Mouse (Mus musculus) lung, postnatal 0 days (tissue): ENCODE measurements around the gene Rps21. TPM values are rescaled to one million over a fixed set of nuclear protein-coding genes. Genes with fewer than 3 reads are reported as not detected.

Experiments
- ATAC-seq: fragments of 200-750 bp; cut with Nextera tagmentation; 2 replicates; pipeline ENCODE4 v1.8.0; 2017; ENCODE audit warnings: moderate library complexity
- DNase-seq: peaks from one replicate; pipeline ENCODE4 v3.0.0-alpha.2; 2016; ENCODE audit warnings: low spot score
- H3K27ac ChIP-seq: fragments of 300-500 bp; sonication (generic); 2 replicates; pipeline ENCODE4 v1.5.1; 2014; ENCODE audit warnings: antibody characterized with exemption, mild to moderate bottlenecking, low read length, mixed read lengths
- H3K27me3 ChIP-seq: fragments of 300-500 bp; sonication (generic); replicated peaks from 2 replicates; pipeline ENCODE4 v1.6.1; 2014; ENCODE audit warnings: low read length, mixed read lengths; ENCODE audit not compliant: insufficient read depth
- H3K36me3 ChIP-seq: fragments of 300-500 bp; sonication (generic); 2 replicates; pipeline ENCODE4 v1.6.1; 2014; ENCODE audit warnings: low read length, mixed read lengths; ENCODE audit not compliant: insufficient read depth
- H3K4me1 ChIP-seq: fragments of 300-500 bp; sonication (generic); 2 replicates; pipeline ENCODE4 v1.6.1; 2014; ENCODE audit warnings: antibody characterized with exemption, low read depth, low read length, mixed read lengths; ENCODE audit not compliant: insufficient read depth
- H3K4me2 ChIP-seq: fragments of 300-500 bp; sonication (generic); replicated peaks from 2 replicates; pipeline ENCODE4 v1.6.1; 2014; ENCODE audit warnings: low read depth, mild to moderate bottlenecking, low read length, moderate library complexity, mixed read lengths
- H3K4me3 ChIP-seq: fragments of 300-500 bp; sonication (generic); 2 replicates; pipeline ENCODE4 v1.5.1; 2014; ENCODE audit warnings: low read depth, low read length
- H3K9ac ChIP-seq: fragments of 300-500 bp; sonication (generic); replicated peaks from 2 replicates; pipeline ENCODE4 v1.6.1; 2014; ENCODE audit warnings: low read depth, mild to moderate bottlenecking
- H3K9me3 ChIP-seq: fragments of 300-500 bp; sonication (generic); 2 replicates; pipeline ENCODE4 v1.6.1; 2016; ENCODE audit warnings: low read length, mixed read lengths
- CTCF ChIP-seq: IDR thresholded peaks from 2 replicates; pipeline ENCODE4 v1.5.1; 2016; ENCODE audit warnings: antibody characterized with exemption, mild to moderate bottlenecking
- EP300 ChIP-seq: IDR thresholded peaks from 2 replicates; pipeline ENCODE4 v1.6.1; 2016; ENCODE audit warnings: antibody characterized with exemption, mild to moderate bottlenecking, control low read depth
- WGBS: fragments of 180-500 bp; shearing (Covaris S2); extraction: QIAGEN DNeasy Blood & Tissue Kit; methylation state at CpG from one replicate; pipeline ENCODE4 v1.1.7; 2014; 5-methylcytosine and 5-hydroxymethylcytosine counted together
- polyA plus RNA-seq: library from polyadenylated mRNA; unstranded; fragments of >200 nt; fragmentation: Nextera tagmentation; extraction: Ambion mirVana; gene quantifications from 2 replicates; pipeline ENCODE4 v1.2.1, GENCODE M21; 2015

The Rps21 gene
- polyA plus RNA-seq, 1 experiment from 2014 or later, result 453 TPM

DNA sequence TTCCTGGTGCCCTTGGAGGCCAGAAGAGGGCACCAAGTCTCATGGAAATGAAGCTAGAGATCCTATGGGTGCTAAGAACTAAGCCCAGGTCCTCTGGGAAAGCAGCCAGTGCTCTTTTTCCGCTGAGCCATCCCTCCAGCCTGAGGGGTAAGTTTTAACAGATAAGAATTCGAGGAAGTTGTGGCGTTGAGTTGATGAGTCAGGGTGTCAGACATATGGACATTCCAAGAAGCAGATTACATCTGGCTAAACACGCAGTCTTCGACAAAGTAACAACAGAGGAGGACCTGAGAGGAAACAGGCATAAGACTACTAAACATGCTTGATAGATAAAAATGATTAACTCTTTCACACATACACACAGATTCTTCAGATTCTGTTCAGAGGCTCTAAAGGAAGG is 18.6 kb upstream of the Rps21 start:
- Histone ChIP-seq H3K27me3 (no peaks in the 10 kb centered on the region), H3K4me1 (peaks cover 19% of the 10 kb centered on the region), H3K4me2 (no peak overlapping the region), H3K27ac (no peak overlapping the region), H3K36me3 (no peaks in the 10 kb centered on the region), H3K9me3 (no peaks in the 10 kb centered on the region), H3K9ac (no peak overlapping the region), H3K4me3 (no peak overlapping the region)
- TF ChIP-seq EP300 (no peak), CTCF (no peak)
- DNase-seq, result no peak
- no peak for ATAC-seq
- 52% methylated on average over 5 of the region's 5 CpGs for WGBS

GRCm38 (mm10) chr2:180243108-180243507 is 14.1 kb upstream of the Rps21 start:
- WGBS, result 53% methylated on average over 4 of the region's 4 CpGs
- ATAC-seq, result peak; percentile 95

GRCm38 (mm10) chr2:180247916-180248315 is 9.3 kb upstream of the Rps21 start:
- TF ChIP-seq EP300, result peak; percentile 78
- TF ChIP-seq CTCF, result no peak
- no peak overlapping the region for H3K4me3 ChIP-seq
- 59% methylated on average over 5 of the region's 5 CpGs for WGBS
- H3K9ac ChIP-seq, result no peak overlapping the region
- H3K27me3 ChIP-seq, result no peaks in the 10 kb centered on the region
- H3K36me3 ChIP-seq, result no peaks in the 10 kb centered on the region
- peak; percentile 37 for ATAC-seq
- no peak overlapping the region for H3K4me2 ChIP-seq
- H3K9me3 ChIP-seq, result no peaks in the 10 kb centered on the region
- peak; percentile 49 for DNase-seq
- H3K27ac ChIP-seq, result 0 out of 2 replicates have a peak overlapping the region, but pooled peaks have one; percentile 59
- H3K4me1 ChIP-seq, result peaks cover 13% of the 10 kb centered on the region; the same call in 1 of the 2 replicates

More at GRCm38 (mm10) chr2:180243108-180243507, 14.1 kb upstream of the Rps21 start:
- H3K27ac ChIP-seq, result no peak overlapping the region; the same call in 1 of the 2 replicates
- H3K4me2 ChIP-seq, result no peak overlapping the region
- TF ChIP-seq EP300 (peak; percentile 94), CTCF (no peak)
- no peak overlapping the region for H3K4me3 ChIP-seq
- H3K36me3 ChIP-seq, result no peaks in the 10 kb centered on the region
- no peak overlapping the region for H3K9ac ChIP-seq
- peak; percentile 87 for DNase-seq
- H3K27me3 ChIP-seq, result no peaks in the 10 kb centered on the region
- no peaks in the 10 kb centered on the region for H3K9me3 ChIP-seq
- no peaks in the 10 kb centered on the region for H3K4me1 ChIP-seq

DNA sequence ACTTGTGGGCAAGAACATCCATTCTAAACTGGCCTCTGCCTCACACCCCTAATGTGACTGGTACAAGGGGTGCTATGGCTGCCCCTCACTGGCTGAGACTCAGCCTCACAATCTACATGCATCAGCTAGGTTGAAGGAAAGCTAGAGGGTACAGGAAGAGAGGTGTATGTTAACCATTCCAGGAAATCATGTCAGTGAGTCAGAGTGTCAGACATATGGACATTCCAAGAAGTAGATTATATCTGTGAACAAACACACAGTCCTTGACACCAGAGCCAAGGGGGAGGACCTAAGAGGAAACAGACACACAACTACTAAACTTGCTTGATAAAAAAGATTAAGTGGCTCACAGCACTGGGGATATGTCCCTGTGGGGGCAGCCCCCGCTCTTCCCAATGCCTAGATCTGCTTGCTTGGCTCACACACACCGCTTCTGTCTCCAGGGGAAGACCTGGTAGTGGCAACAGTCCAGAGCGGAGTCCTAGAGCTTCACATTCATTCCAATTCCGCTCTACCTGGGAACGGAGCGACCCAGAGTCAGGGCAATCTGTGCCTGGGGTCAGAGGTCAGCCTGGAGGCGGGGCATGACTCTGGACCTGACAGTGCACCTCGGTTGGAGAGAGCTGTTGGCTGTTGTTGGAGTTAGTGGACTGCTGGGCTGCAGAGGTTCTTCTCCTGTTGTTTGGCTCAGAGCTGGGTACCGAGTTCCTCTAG is 8.1 kb upstream of the Rps21 start:
- ATAC-seq (peak; percentile 51), DNase-seq (peak; percentile 54)
- TF ChIP-seq EP300 (peak; percentile 81), CTCF (no peak)
- no peak overlapping the region for H3K9ac ChIP-seq
- peaks cover 13% of the 10 kb centered on the region; the same call in 1 of the 2 replicates for H3K4me1 ChIP-seq
- H3K4me3 ChIP-seq, result no peak overlapping the region
- no peak overlapping the region for H3K4me2 ChIP-seq
- H3K9me3 ChIP-seq, result no peaks in the 10 kb centered on the region
- H3K27me3 ChIP-seq, result no peaks in the 10 kb centered on the region
- WGBS, result 59% methylated on average over 9 of the region's 9 CpGs
- H3K36me3 ChIP-seq, result no peaks in the 10 kb centered on the region
- H3K27ac ChIP-seq, result peak overlapping the region; percentile 59

GRCm38 (mm10) chr2:180250930-180251611 is 6.1 kb upstream of the Rps21 start:
- no peak overlapping the region for H3K27ac ChIP-seq
- DNase-seq (peak; percentile 89), ATAC-seq (peak; percentile 84)
- 26% methylated on average over 11 of the region's 11 CpGs for WGBS
- H3K4me2 ChIP-seq, result no peak overlapping the region
- no peaks in the 10 kb centered on the region for H3K9me3 ChIP-seq
- H3K9ac ChIP-seq, result no peak overlapping the region
- H3K36me3 ChIP-seq, result no peaks in the 10 kb centered on the region
- no peaks in the 10 kb centered on the region for H3K27me3 ChIP-seq
- H3K4me1 ChIP-seq, result peaks cover 13% of the 10 kb centered on the region; the same call in 1 of the 2 replicates
- no peak overlapping the region for H3K4me3 ChIP-seq
- peak; percentile 98 for TF ChIP-seq CTCF
- no peak; the same call in 1 of the 2 replicates for TF ChIP-seq EP300

DNA sequence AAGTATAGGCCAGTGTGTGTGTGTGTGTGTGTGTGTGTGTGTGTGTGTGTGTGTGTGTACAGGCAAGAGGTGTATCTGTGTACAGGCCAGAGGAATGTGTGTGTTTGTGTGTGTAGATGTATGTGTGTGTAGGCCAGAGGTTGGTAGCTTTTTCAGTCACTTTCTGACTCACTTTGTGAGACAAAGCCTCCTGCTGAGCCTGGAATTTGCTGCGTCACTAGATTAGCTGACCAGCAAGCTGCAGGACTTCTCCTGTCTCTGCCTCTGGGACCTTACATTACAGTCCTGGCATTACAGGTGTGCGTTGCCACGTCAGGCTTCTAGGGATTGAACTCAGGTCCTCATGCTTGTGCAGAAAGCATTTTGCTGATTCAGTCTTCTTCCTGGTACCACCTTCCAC is 5.3 kb upstream of the Rps21 start:
- WGBS, result 63% methylated on average over 3 of the region's 3 CpGs
- ATAC-seq (no peak), DNase-seq (no peak)
- Histone ChIP-seq H3K27me3 (no peaks in the 10 kb centered on the region), H3K9me3 (no peaks in the 10 kb centered on the region), H3K9ac (no peak overlapping the region), H3K36me3 (no peaks in the 10 kb centered on the region), H3K4me3 (no peak overlapping the region), H3K27ac (no peak overlapping the region), H3K4me2 (no peak overlapping the region), H3K4me1 (peaks cover 18% of the 10 kb centered on the region; the same call in 1 of the 2 replicates)
- TF ChIP-seq CTCF (no peak), EP300 (no peak)
